Mouse (Mus musculus): ENCODE results near the gene Tff3. TPM values are rescaled to one million over a fixed set of nuclear protein-coding genes. Genes with fewer than 3 reads are reported as not detected.

Gene Tff3
- not detected for polyA plus RNA-seq (2017; shearing (Covaris generic))

- ATAC-seq, result no peak
These were observed at the start of gene Tff3 for GRCm38 (mm10) chr17:31129452-31129851. Gene Tff3 (minus strand): TSS chr17:31129646.

DNA sequence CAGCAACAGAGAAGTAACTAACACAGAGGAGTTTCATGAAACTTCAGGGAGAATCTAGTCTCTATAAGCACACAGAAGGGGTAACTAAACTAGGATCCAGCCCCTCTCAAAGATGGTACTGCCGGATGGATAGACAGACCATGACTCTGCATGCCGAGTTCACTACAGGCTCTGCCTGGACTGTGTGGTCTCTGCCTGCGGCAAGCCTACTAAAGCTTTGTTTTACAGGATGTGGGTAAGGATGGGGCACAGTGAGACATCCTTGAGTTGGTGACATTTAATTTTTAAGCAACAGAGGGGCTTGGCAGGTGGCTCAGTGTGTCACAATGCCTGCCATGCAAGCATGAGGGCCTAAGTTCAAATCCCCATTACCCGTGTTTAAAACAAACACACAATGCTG, 46.9 kb upstream of the Tff3 start:
- peak; percentile 92 for ATAC-seq

GRCm38 (mm10) chr17:31169796-31170195, 40.4 kb upstream of the Tff3 start:
- ATAC-seq, result no peak

- ATAC-seq, result no peak
These were observed 35.7 kb upstream of the Tff3 start, which contains the start of gene Tff1 for GRCm38 (mm10) chr17:31165127-31165526. Gene Tff1 (minus strand): TSS chr17:31165277.

- ATAC-seq, result no peak
These were observed 34.4 kb upstream of the Tff3 start for GRCm38 (mm10) chr17:31163821-31164220.

- no peak for ATAC-seq
These were observed 33.2 kb upstream of the Tff3 start for GRCm38 (mm10) chr17:31162607-31163006.

DNA sequence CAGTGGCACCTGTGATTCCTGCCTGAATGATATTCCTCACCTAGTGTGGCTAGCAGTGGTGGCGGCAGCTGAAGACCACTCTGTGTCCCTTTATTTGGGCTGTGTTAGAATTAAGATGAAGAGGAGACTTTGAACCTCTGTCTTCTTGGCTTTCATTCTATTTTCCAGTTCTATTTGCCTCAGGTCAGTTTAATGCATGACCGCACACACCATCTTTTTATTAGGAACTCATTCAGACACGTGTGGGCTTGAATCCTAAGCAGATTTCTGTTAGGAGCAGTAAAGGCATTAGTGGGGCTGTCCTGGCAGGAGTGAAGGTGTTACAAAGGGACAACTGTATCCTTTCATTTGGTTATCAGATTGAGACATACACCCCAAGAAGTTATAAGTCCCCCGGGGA, 30.8 kb upstream of the Tff3 start:
- no peak for ATAC-seq

GRCm38 (mm10) chr17:31157921-31158320, 28.5 kb upstream of the Tff3 start:
- no peak for ATAC-seq

GRCm38 (mm10) chr17:31153785-31154184, 24.3 kb upstream of the Tff3 start:
- ATAC-seq, result no peak

DNA sequence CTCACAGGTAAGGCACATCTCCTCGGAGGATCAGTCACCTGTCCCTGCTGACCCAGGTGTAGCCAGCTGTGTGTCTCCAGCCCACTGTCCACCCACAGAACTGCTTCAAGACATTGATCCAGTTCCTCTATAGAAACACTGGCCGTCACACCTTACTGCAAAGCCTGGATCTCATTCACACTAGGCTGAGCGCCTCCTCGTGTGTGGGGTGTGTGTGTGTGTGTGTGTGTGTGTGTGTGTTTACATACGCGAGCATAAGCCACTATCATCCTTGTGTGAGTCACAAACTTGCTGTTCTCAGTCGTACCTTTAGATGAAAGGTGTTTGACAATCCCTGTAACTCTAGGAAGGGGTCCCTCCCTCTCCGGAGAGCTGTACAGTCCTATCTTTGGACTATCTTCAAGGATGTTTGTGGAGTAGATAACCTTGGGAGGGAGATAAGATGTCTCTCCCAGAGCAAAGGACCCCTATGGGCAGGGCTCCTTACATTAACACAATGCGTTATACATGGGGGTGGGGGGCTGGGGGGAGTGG, 23.6 kb upstream of the Tff3 start:
- no peak for ATAC-seq

- no peak for ATAC-seq
These were observed 23.1 kb upstream of the Tff3 start for GRCm38 (mm10) chr17:31152512-31152911.

GRCm38 (mm10) chr17:31145998-31146397, 16.6 kb upstream of the Tff3 start:
- no peak for ATAC-seq

DNA sequence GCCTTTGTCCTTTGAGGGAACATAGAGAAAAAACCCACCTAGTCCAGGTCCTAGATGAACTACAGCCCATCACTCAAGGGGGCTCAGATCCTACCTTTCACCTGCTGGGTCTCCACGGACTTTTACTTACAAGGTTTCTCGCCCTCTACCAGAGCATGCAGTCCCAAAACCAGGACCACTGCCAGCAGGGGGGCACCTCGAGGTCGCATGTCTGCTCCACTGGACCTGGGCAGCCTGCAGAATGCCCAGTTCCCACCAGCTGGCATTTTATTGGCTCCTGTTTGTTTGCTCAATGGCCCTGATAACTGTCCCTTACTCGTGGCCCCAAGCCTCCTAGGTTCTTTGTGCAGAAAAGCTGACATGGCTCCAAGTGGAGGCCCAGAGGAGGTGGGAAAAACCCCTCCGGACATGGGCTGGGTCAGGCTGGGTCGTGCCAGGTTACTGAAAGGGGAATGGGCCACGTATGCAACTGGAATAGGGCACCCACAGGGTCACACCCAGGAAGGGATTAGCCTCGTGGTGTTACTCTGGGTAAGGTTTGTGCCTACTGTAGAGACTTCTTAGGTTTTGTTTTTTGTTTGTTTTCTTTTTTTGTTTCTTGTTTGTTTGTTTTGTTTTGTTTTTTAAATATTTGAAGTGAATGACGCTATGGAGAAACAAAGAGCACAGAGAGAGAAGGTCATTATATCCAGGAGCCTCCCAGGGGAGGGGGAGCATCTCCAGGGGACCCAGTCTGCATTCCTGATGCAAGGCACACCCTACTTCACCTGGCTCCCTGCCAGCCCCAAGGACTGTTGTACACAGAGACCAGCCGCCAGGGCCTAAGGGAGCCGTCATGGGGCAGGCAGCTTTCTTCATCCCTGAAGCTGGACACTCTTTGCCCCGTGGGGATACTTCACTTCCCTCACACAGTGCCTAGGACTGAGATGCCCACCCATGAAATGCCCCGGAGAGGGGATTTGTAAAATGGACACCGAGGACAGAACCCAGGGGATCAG, 14.9 kb upstream of the Tff3 start, which contains the start of gene Tff2:
Gene Tff2, minus strand, starts transcription at position 243 of the 998 bp plus-strand sequence.
- no peak for ATAC-seq

- no peak for ATAC-seq
These were observed 12.7 kb upstream of the Tff3 start for GRCm38 (mm10) chr17:31142116-31142515.

DNA sequence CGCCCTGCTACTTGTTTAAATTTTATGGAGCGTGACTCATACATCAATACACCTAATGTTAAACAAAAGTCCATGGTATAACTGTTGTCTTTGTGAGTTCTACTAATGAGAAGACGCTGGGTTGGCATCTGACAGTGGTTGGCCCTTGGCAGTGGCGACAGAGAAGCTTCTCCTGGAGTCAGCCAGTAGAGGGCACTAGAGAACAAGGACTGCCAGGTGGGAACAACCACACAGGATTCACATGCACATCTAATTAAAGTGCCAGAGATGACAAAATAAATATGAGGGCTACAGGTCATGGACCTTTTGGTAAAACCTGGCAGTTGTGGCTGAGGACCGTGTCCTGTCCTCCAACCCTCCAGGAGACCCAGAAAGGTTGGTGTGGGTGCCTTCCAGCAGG, 9.0 kb upstream of the Tff3 start:
- peak; percentile 55 for ATAC-seq

DNA sequence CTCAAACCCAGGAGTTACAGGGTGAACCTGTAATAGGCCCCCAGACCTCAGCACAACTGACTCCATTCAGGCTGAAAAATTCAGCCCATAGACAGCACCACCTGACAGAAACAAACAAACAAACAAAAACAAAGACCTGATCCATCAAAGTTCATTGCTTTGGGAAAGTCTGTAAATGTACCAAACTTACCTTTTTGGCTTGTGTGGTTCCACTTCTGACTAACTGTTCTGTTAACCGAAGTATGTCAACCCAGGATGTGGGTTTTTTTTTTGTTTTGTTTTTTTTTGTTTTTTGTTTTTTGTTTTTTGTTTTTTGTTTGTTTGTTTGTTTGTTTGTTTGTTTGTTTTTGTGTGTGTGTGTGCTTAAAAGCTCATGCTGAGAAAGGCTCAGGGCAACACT, 7.4 kb upstream of the Tff3 start:
- peak; percentile 65 for ATAC-seq

DNA sequence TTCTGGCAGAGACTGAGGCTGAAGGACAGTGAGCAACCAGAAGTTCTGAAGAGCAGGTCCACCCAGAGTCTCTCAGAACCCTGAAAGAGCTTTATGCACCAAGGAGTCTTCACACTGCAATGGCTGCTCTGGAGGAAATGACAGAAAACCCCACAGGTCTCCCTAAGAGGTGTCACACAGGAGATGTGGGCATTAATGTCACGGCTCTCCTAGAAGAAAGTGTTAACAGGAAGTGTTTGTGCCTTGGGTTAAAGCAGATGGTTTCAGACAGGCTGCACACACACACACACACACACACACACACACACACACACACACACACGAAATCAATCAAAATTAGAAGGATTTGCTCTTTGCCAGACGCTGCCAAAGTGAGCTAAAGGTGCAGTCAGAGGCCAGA, 6.8 kb upstream of the Tff3 start:
- ATAC-seq, result peak; percentile 77

GRCm38 (mm10) chr17:31134913-31135312, 5.5 kb upstream of the Tff3 start:
- ATAC-seq, result no peak

- no peak for ATAC-seq
These were observed 4.3 kb upstream of the Tff3 start for GRCm38 (mm10) chr17:31133776-31134175.

DNA sequence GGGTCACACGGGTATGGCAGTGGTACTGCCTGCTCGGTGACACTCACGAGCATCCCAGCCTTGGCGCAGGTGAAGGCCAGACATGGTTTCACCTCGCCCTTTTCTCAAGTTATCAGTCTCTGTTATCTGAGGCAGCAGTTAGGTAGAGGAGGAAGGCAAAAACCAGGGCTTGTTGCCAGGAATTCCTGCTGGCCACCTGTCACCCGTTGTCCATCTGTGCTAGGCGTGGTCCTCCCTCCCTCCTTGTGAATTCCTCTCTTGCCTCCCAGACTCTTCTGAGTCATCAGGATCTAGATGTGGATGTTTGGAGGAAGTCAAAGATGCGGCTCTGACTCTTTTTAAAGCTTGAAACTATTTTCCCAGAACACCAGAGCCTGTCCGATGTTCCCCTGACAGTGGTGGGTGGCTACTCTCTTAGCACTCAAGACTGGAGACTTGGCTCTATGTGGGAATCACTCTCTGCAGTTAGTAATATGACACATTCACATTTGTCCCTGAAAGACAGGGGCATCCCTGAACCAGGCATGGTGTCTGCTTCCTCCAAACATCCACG, 1.9 kb upstream of the Tff3 start:
- no peak for ATAC-seq

DNA sequence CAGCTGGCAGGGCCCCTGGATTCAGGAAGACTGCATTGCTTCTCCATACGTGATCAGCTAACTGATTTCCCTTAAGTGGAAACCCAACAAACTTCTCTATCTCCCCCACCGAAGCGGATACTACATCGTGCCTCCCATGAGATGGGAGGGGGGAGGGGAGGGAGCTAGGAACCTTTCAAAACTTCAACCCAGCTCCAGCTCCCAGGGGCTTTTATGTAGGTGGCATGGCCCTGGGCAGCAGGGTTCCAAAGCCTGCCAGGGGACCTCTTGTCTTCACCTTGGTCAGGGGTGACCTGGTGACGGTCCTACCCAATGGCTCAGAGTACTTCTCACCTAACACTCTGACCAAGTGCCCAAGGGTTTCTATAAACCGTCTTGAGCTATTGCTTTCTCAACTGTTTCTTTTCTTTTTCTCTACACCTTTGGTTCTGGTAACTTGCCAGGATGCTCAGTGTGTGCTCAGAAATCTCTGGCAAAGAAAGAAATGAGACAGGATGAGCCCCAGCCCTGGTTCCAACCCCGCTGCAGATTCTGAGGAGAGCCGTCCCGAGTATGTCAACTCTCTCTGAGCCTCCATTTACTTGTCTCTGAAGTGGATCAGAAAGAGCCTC, 633 bp downstream of the Tff3 start:
- ATAC-seq, result no peak

GRCm38 (mm10) chr17:31125548-31126266, 3.7 kb downstream of the Tff3 start:
- ATAC-seq, result no peak
